Mouse (Mus musculus): ENCODE results near the gene Adh1.

Adh1 gene

DNA sequence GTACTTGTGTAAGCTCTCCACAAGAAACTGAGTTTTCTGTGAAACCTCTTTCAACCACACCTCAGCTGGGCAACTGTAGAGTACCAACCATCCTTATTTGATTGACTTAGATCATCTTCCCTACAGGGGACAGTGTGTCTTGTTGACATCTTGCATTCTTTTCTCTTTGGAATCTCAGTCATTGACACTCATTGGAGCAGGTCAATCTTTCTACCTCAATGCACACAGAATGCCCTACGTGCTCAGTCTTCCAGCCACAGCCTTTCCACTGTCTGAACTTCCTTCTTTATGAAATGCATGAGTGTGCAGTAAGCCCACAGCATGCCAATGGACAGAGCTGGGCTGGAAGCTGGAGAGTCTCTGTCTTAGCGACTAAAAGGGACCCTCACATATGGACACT lies 29.9 kb downstream of the Adh1 start:
- no peak for DNase-seq

DNA sequence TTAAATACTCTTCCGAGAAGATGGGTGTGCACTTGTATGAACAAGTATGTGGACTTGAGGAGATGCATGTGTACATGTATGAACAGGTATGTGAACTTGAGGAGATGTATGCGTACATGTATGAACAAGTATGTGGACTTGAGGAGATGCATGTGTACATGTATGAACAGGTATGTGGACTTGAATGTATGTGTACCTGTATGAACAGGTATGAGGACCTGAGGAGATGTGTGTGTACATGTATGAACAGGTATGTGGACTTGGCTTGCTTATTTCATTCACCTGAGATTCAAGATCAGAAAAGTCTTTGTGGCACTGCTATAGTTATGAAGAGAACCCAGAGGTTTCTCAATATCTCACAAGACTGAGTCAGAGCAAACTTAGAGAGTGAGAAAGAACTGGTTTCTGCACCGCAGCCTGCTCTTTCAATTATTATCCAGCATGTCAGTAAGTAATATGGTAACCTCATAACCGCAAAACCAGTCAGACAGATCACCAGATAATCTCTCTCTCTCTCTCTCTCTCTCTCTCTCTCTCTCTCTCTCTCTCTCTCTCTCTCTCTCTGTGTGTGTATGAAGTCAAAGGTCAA lies 30.8 kb downstream of the Adh1 start:
- no peak for DNase-seq

DNA sequence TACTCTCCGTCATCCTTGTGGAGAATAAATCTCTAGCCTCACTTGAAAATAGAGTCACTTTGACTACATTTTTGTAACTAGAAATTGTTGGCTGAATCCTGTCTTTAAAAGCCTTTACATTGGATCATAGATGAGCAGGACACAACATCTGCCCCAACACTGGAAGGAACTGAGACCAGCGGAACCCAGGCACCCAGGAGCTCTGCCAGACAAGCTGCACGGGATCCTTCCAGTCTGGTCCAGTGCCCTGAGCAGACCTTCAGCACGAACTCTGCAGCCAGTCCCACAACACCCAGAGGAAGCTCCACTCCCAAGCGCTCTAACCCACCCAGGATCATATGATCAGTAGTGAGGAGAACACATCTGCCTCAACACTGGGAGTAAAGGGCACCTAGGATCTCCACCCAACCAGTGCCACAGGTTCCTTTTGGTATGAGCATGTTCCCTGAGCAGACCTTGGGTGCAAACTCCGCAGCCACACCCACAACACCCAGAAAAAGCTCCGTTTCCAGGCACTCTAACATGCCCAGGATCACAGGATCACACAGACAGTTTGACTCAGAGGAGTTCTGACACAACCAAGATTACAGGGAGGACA lies 32.6 kb downstream of the Adh1 start:
- DNase-seq = no peak

- DNase-seq = no peak
Measured at GRCm38 (mm10) chr3:138300130-138300529, 39.3 kb downstream of the Adh1 start.

GRCm38 (mm10) chr3:138302676-138303075 lies 41.9 kb downstream of the Adh1 start:
- DNase-seq = no peak

DNA sequence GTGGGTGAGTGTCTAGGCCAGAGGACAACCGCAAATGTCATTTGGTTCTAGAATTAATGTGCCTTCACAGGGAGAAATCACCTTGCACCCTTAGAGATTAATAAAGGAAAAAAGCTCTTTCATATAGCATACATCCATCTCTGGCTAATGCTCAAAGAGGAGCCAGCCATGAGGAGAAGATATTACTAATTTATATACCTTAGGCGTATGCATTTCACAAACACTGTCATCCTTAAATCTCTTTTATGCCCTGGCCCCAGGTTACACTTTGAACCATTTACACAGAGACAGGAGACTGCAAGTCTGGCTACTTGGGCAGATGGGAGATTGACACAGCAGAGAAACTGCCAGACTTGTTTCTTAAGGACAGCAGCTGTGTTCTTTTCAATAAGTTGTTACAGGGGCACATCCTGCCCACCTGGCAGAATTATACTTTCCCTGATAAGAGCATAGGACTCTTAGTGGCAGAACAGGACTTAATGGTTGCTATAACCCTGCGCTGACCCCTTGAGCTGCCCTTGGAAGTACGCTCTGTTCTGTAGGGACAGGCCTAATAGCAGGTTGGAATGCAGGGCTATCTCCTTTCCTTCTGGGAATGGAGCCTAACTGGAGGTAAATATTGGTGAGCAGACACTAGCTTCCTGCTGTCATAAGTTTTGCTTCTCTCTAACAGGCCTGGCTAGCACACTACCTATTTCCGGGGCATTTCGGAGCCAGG lies 43.1 kb downstream of the Adh1 start:
- DNase-seq = no peak

DNA sequence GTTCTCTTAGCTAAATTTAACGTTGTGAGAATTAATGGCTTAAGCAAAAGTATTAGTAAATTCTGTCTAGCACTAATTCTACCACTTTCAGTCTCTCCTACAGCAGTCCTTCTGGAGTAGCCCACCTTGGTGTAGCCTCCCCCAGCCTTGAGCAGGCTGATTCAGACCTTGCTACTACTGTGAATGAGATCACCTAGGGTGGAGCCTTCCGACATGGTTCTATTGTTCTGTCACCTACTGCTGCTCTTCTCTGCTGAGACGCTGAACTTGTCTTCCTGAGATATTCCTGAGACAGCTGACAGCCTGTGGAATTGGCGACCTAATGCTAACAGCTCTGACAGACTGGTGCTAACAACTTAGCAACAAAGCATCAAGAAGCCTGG lies 43.7 kb downstream of the Adh1 start:
- no peak for DNase-seq

DNA sequence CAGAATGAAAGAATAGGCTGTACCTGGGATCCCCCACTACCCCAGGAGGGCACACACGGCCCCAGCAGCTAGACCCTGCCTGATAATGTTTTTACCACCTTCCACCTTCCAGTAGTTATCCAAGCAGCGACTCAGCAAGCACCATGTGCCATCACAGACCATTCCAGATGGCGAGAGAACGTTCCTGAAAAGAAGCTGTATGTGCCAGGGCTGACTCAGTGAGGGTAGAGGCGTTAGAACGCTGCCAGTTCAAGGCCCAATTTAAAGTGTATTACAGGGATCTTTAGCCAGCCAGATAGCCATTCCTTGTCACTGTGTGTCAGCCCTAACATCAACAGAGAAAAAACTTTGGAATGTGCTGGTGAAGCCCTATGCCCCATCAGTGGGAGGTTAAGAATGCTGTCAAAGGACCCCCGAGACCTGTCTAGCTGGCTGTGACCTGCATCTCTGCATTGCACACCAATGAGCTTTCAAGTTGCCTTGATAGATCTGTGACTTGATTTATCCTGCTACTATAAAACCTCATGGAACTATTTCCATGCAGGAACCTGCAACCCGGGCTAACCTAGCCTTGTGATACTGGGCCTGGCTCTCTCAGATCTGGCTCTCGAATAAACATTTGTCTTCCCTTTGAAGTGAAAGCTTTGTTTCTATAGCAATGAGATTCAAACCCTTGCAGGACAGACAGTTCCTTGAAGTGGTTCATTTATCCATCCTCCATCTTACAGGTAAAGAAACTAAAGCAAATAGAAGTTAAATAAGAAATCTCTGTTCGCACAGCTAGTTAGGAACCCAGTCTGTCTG lies 44.9 kb downstream of the Adh1 start:
- DNase-seq = no peak

- no peak for DNase-seq
Measured at GRCm38 (mm10) chr3:138306290-138306683, 45.5 kb downstream of the Adh1 start.

DNA sequence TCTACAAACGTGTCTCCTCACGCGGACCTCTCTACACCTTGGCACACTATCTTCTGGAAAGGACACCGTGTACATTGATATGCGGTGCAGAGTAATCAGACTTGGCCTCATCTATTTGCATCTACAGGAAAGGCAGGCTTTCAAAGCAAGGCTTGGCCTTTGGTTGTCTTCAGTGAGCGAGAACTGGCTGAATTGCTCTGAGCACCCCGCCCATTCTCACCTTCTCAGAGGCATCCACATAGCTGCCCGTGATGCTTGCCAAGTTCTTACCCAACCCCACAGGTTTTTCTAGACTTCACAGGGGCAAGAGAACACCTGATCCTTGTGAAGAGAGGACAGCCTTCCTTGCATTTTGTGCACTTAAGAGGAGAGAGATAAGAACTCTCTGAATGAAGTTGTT lies 49.1 kb downstream of the Adh1 start:
- DNase-seq = no peak

GRCm38 (mm10) chr3:138311015-138311414 lies 50.2 kb downstream of the Adh1 start:
- DNase-seq = peak; percentile 13

GRCm38 (mm10) chr3:138312965-138313364 lies 52.2 kb downstream of the Adh1 start, which contains the start of gene Adh6a:
Adh6a (plus strand) TSS chr3:138313286.
- DNase-seq = no peak

GRCm38 (mm10) chr3:138316908-138317472 lies 56.2 kb downstream of the Adh1 start:
- DNase-seq = no peak

DNA sequence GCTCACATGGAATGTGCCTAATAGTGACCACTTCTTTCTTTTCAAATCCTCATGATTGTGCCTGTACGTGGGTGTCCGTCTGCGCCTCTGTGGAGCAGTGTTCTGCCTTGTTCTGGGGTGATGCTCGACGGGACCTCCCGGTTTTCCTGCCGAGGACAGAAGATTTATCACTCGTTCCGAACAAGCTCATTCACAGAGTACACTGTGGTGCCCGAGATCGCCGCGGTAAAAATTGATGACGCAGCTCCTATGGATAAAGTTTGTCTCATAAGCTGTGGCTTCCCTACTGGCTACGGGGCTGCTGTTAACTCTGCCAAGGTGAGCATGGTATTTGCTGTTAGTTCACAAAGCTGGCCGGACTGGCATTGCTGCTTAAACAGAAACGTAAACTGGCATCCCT lies 64.2 kb downstream of the Adh1 start:
- no peak for DNase-seq

DNA sequence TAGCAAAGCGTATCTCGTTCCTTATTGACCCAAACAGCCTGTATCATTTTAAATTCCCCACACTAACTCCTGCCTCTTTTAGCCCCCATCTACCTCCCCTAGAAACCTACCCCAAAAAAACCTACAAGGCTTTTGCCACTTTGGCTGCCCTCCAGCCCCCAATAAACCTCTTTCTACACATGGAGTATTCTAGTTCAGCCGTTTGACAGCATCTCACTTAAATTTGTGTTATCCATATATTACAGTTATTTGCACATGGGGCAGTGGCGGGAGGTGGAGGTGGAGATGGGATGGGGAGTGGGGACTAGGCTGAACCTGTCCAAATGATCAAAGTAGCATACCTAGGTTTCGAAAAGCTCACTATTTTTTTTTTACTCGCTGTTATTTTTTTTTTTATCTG lies 64.7 kb downstream of the Adh1 start:
- DNase-seq = no peak

GRCm38 (mm10) chr3:138333910-138334309 lies 73.1 kb downstream of the Adh1 start:
- DNase-seq = no peak

DNA sequence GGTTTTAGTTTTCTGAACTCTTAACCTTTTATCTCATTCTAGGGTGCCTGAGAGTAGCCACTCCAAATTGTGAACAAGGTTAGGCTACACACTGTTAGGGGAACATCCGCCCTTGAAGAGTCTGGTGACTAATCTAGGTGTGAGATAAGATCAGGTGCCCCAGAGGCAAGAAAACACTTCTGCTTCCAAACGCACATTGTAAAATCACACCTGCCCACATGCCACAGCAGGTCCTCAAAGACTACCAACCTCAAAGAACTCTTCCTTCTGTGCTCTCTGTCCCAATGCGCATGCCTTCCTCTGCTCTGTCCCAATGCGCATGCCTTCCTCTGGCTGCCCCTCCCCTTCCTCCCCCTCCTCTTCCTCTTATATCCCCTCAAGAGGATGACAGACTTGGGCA lies 73.5 kb downstream of the Adh1 start:
- DNase-seq = no peak

DNA sequence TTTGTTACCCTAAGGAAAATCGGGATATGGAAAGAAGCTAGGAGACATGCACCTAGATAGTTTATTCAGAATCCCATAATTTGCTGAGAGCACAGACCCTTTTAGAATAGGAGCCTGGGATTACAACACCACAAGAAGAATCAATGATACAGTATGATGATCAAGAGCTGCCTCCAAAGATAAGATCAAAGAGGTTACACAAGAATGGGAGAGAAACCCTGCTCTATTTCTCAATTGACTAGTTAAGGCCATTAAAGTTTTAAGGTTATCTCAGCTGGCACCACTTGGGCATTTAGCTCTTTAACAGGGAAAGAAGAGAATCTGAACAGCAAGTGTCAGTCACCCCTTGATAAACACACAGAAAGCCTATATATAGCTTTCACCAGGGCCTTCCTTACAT lies 74.8 kb downstream of the Adh1 start:
- no peak for DNase-seq

GRCm38 (mm10) chr3:138336104-138336754 lies 75.4 kb downstream of the Adh1 start:
- no peak for DNase-seq
